Mouse (Mus musculus): ENCODE measurements around the gene Rb1. TPM values are rescaled to one million over a fixed set of nuclear protein-coding genes. Genes with fewer than 3 reads are reported as not detected.
A peak's percentile ranks its signal among the peaks of the same experiment; 100 is the strongest.

The Rb1 gene
- polyA plus RNA-seq, 1 experiment from 2014 or later, result 18.4 TPM

- Histone ChIP-seq H3K4me2 (replicated peaks) (no peak overlapping the region), H3K27me3 (replicated peaks) (no peaks in the 10 kb centered on the region), H3K9ac (no peak overlapping the region), H3K4me3 (replicated peaks) (no peak overlapping the region), H3K27ac (no peak overlapping the region), H3K36me3 (peaks cover 19% of the 10 kb centered on the region), H3K4me1 (replicated peaks) (no peaks in the 10 kb centered on the region), H3K9me3 (no peaks in the 10 kb centered on the region)
- ATAC-seq, result no peak
- 96% methylated on average over 4 of the region's 5 CpGs for WGBS
Observed at GRCm38 (mm10) chr14:73161303-73161702, 164.3 kb downstream of the Rb1 start.

- Histone ChIP-seq H3K27me3 (replicated peaks) (no peaks in the 10 kb centered on the region), H3K4me1 (replicated peaks) (peaks cover 6% of the 10 kb centered on the region), H3K27ac (no peak overlapping the region), H3K36me3 (no peaks in the 10 kb centered on the region), H3K9ac (no peak overlapping the region), H3K9me3 (no peaks in the 10 kb centered on the region), H3K4me2 (replicated peaks) (no peak overlapping the region), H3K4me3 (replicated peaks) (no peak overlapping the region)
- WGBS, result 81% methylated on average over 3 of the region's 3 CpGs
- no peak for ATAC-seq
Observed at GRCm38 (mm10) chr14:73148125-73148524, 177.5 kb downstream of the Rb1 start.

GRCm38 (mm10) chr14:73146721-73147120, 178.9 kb downstream of the Rb1 start:
- Histone ChIP-seq H3K4me2 (replicated peaks) (no peak overlapping the region), H3K27me3 (replicated peaks) (no peaks in the 10 kb centered on the region), H3K9ac (no peak overlapping the region), H3K27ac (no peak overlapping the region), H3K9me3 (no peaks in the 10 kb centered on the region), H3K4me1 (replicated peaks) (peaks cover 6% of the 10 kb centered on the region), H3K4me3 (replicated peaks) (no peak overlapping the region), H3K36me3 (no peaks in the 10 kb centered on the region)
- WGBS, result 61% methylated on average over 3 of the region's 3 CpGs
- ATAC-seq, result no peak

GRCm38 (mm10) chr14:73145531-73145930, 180.1 kb downstream of the Rb1 start:
- no peaks in the 10 kb centered on the region for H3K36me3 ChIP-seq
- H3K9ac ChIP-seq, result no peak overlapping the region
- H3K27ac ChIP-seq, result no peak overlapping the region
- no peaks in the 10 kb centered on the region for H3K27me3 ChIP-seq (replicated peaks)
- peaks cover 6% of the 10 kb centered on the region for H3K4me1 ChIP-seq (replicated peaks)
- no peak overlapping the region for H3K4me2 ChIP-seq (replicated peaks)
- WGBS, result 92% methylated on average over 4 of the region's 4 CpGs
- H3K9me3 ChIP-seq, result no peaks in the 10 kb centered on the region
- ATAC-seq, result no peak
- no peak overlapping the region for H3K4me3 ChIP-seq (replicated peaks)

- peak; percentile 51 for ATAC-seq
- no peaks in the 10 kb centered on the region for H3K9me3 ChIP-seq
- H3K27me3 ChIP-seq (replicated peaks), result no peaks in the 10 kb centered on the region
- H3K36me3 ChIP-seq, result no peaks in the 10 kb centered on the region
- peak overlapping the region; percentile 80 for H3K4me2 ChIP-seq (replicated peaks)
- H3K27ac ChIP-seq, result peak overlapping the region; percentile 99
- H3K4me1 ChIP-seq (replicated peaks), result peaks cover 6% of the 10 kb centered on the region
- peak overlapping the region; percentile 75 for H3K4me3 ChIP-seq (replicated peaks)
- peak overlapping the region; percentile 95 for H3K9ac ChIP-seq
- 32% methylated on average over 25 of the region's 25 CpGs for WGBS
Observed at GRCm38 (mm10) chr14:73143710-73144420, 181.8 kb downstream of the Rb1 start.

GRCm38 (mm10) chr14:73142896-73143709, 182.5 kb downstream of the Rb1 start:
- H3K27ac ChIP-seq, result peak overlapping the region; percentile 99
- ATAC-seq, result peak; percentile 95
- under 1% methylated on average over 78 of the region's 88 CpGs for WGBS
- H3K4me2 ChIP-seq (replicated peaks), result peak overlapping the region; percentile 80
- no peaks in the 10 kb centered on the region for H3K9me3 ChIP-seq
- H3K4me1 ChIP-seq (replicated peaks), result peaks cover 6% of the 10 kb centered on the region
- no peaks in the 10 kb centered on the region for H3K27me3 ChIP-seq (replicated peaks)
- H3K4me3 ChIP-seq (replicated peaks), result peak overlapping the region; percentile 75
- no peaks in the 10 kb centered on the region for H3K36me3 ChIP-seq
- H3K9ac ChIP-seq, result peak overlapping the region; percentile 95

- peak; percentile 24 for ATAC-seq
- Histone ChIP-seq H3K4me2 (replicated peaks) (peak overlapping the region; percentile 80), H3K9ac (peak overlapping the region; percentile 95), H3K4me3 (replicated peaks) (peak overlapping the region; percentile 75), H3K4me1 (replicated peaks) (peaks cover 6% of the 10 kb centered on the region), H3K36me3 (no peaks in the 10 kb centered on the region), H3K9me3 (no peaks in the 10 kb centered on the region), H3K27ac (peak overlapping the region; percentile 99), H3K27me3 (replicated peaks) (no peaks in the 10 kb centered on the region)
- 1% methylated on average over 11 of the region's 11 CpGs for WGBS
Observed at GRCm38 (mm10) chr14:73142421-73142895, 183.2 kb downstream of the Rb1 start.

- 77% methylated on average over 3 of the region's 3 CpGs for WGBS
- no peak overlapping the region for H3K4me2 ChIP-seq (replicated peaks)
Observed at GRCm38 (mm10) chr14:73141800-73142199, 183.8 kb downstream of the Rb1 start.

GRCm38 (mm10) chr14:73139866-73140265, 185.8 kb downstream of the Rb1 start:
- peaks cover 6% of the 10 kb centered on the region for H3K4me1 ChIP-seq (replicated peaks)
- no peaks in the 10 kb centered on the region for H3K27me3 ChIP-seq (replicated peaks)
- H3K27ac ChIP-seq, result no peak overlapping the region
- 59% methylated on average over 5 of the region's 5 CpGs for WGBS
- H3K4me3 ChIP-seq (replicated peaks), result no peak overlapping the region
- H3K36me3 ChIP-seq, result no peaks in the 10 kb centered on the region
- no peak overlapping the region for H3K9ac ChIP-seq
- H3K4me2 ChIP-seq (replicated peaks), result no peak overlapping the region
- ATAC-seq, result no peak
- H3K9me3 ChIP-seq, result no peaks in the 10 kb centered on the region

More at GRCm38 (mm10) chr14:73141800-73142199, 183.8 kb downstream of the Rb1 start:
- peaks cover 6% of the 10 kb centered on the region for H3K4me1 ChIP-seq (replicated peaks)
- H3K4me3 ChIP-seq (replicated peaks), result no peak overlapping the region
- H3K36me3 ChIP-seq, result no peaks in the 10 kb centered on the region
- H3K9me3 ChIP-seq, result no peaks in the 10 kb centered on the region
- no peak overlapping the region for H3K9ac ChIP-seq
- ATAC-seq, result no peak
- no peaks in the 10 kb centered on the region for H3K27me3 ChIP-seq (replicated peaks)
- 0 out of 2 replicates have a peak overlapping the region, but pooled peaks have one; percentile 36 for H3K27ac ChIP-seq

- ATAC-seq, result no peak
- H3K27me3 ChIP-seq (replicated peaks), result no peaks in the 10 kb centered on the region
- H3K4me1 ChIP-seq (replicated peaks), result no peaks in the 10 kb centered on the region
- H3K27ac ChIP-seq, result no peak overlapping the region
- no peak overlapping the region for H3K9ac ChIP-seq
- 92% methylated on average over 7 of the region's 7 CpGs for WGBS
- no peaks in the 10 kb centered on the region for H3K36me3 ChIP-seq
- no peak overlapping the region for H3K4me3 ChIP-seq (replicated peaks)
- no peak overlapping the region for H3K4me2 ChIP-seq (replicated peaks)
- H3K9me3 ChIP-seq, result no peaks in the 10 kb centered on the region
Observed at GRCm38 (mm10) chr14:73138483-73138882, 187.1 kb downstream of the Rb1 start.

- Histone ChIP-seq H3K27ac (no peak overlapping the region), H3K9ac (no peak overlapping the region), H3K4me1 (replicated peaks) (no peaks in the 10 kb centered on the region), H3K36me3 (no peaks in the 10 kb centered on the region), H3K9me3 (no peaks in the 10 kb centered on the region), H3K4me2 (replicated peaks) (no peak overlapping the region), H3K4me3 (replicated peaks) (no peak overlapping the region), H3K27me3 (replicated peaks) (no peaks in the 10 kb centered on the region)
- ATAC-seq, result no peak
- WGBS, result 61% methylated on average over 5 of the region's 5 CpGs
Observed at GRCm38 (mm10) chr14:73137234-73137633, 188.4 kb downstream of the Rb1 start.
